Mouse (Mus musculus) frontal cortex, adult (tissue): Measurements from ENCODE around the gene Arf3.

ENCODE experiments used
- ATAC-seq: cut with Nextera tagmentation; 2 replicates; pipeline ENCODE4 v1.9.2; 2017; ENCODE audit warnings: mild to moderate bottlenecking, moderate library complexity, mixed read lengths; ENCODE audit not compliant: low TSS enrichment

Arf3 gene

DNA sequence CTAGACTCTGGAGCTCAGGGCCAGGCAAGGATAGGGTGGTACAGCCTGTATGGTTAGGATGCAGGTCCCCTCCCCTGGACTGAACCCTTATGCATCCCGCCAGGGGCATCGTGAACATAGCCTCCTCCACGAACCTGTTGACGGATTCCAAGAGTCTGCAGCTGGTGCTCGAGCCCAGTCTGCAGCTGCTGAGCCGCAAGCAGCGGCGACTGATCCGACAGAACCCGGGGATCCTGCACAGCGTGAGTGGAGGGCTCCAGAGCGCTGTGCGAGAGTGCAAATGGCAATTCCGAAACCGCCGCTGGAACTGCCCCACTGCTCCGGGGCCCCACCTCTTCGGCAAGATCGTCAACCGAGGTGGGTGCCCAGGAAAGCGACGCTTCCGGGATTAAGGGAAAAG, 27.7 kb upstream of the Arf3 start:
- ATAC-seq: no peak

DNA sequence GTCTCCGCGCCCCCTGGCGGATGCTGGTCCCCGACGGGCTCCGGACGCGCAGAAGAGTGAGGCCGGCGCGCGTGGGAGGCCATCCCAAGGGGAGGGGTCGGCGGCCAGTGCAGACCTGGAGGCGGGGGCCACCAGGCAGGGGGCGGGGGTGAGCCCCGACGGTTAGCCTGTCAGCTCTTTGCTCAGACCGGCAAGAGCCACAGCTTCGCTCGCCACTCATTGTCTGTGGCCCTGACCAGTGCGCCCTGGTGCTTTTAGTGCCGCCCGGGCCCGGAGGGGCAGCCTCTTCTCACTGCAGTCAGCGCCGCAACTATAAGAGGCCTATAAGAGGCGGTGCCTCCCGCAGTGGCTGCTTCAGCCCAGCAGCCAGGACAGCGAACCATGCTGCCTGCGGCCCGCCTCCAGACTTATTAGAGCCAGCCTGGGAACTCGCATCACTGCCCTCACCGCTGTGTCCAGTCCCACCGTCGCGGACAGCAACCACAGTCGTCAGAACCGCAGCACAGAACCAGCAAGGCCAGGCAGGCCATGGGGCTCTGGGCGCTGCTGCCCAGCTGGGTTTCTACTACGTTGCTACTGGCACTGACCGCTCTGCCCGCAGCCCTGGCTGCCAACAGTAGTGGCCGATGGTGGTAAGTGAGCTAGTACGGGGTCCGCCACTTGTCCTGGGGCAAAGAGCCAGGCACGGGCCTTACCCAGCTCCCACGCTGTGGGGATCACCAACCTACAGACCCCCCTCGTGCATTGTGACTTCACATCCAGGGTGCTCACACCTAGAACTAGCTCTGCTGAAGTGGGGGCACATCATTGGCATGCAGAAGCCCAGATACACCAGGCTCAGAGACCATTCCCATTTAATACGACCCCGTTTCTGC, 26.9 kb upstream of the Arf3 start, which contains the start of gene Wnt1:
Gene Wnt1 (plus strand): TSS at position 197 of the 875 bp plus-strand sequence.
- ATAC-seq: no peak

DNA sequence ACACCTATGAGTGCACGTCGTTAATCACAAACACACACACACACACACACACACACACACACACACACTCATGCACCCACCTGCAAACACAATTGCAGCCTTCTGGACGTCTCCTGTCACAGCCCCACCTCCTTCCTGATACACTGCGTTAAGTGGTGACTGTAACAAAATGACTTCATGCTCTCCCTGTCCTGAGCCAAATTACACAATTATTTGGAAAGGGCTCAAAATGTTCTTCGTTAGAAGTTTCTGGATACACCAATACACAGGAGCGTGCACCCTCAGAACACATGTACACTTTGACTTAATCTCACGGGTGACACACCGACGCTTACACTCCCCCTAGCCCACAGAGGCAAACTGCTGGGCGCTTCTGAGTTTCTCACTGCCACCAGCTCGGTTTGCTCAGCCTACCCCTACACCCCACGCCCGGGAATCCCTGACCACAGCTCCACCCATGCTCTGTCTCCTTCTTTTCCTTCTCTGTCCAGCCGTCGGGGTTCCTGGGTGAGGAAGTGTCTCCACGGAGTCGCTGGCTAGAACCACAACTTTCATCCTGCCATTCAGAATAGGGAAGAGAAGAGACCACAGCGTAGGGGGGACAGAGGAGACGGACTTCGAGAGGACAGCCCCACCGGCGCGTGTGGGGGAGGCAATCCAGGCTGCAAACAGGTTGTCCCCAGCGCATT, 26.1 kb upstream of the Arf3 start:
- ATAC-seq: no peak

DNA sequence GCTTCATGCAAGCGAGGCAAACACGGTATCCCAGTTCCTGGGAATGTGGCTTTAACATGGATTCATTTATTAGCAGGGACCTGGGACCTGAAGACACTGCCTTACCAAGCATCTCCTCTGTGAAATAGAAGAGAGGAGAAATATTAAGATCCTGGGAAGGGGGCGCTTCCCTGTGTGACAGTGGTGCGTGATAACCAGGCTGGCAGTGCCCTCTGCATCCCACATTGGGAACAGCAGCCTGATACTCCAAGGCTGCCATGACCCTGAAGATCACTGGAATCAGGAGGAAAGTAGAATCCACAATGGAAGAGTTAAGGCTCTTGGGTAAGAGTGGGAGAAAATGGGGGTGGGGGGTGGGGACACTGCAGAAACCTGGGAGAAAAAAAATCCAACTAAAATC, 24.9 kb upstream of the Arf3 start:
- no peak for ATAC-seq

DNA sequence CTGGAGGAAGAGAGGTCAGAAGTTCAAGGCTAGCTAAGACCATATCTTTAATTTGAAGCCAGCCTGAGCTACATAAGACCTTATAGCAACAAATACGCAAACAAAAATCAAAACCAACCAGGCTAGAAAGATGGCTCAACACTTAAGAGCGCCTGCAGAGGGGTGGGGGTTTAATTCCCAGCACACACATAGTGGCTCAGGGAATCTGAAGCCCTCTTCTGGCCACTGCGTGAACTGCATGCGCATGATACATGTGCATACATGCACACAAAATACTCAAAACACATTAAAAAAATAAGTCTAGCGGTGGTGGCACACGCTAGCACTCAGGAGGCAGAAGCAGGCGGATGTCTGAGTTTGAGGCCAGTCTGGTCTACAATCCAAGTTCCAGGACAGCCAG, 22.7 kb upstream of the Arf3 start:
- no peak for ATAC-seq

DNA sequence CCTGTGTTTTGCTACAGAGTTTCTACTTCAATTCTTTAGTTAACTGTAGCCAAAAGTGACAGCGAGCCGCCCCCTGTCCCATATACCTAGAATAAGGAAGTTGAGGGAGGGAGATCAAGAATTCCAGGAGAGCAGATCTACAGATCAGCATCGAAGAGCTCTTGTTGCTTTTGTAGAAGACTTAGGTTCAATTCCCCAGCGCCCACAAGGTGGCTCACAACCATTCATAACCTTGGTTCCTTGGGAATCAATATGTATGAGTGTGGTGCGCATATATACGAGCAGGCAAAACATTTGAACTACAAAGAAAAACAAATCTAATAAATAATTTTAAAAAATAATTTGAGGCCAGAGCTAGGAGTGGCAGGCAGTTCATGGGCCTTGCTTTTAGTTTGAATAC, 18.2 kb upstream of the Arf3 start:
- no peak for ATAC-seq

DNA sequence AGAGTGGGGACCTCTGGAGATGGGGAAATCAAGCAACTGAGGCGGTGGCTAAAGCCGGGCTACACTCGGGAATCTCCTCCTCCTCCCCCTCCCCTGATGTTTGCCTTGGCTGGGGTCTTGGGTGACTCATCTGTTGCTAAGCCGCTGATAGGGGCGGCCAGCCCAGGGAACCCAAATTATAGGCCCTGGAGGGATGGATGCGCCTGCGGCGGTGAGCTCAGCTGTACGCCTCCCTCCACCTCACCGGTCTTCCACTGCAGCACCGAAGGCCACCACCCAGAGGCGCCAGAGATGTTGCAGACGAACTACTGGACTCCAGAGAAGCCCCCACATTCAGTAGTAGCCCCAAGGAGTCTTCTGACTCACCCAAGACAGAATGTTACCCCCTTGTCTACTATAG, 17.6 kb upstream of the Arf3 start:
- ATAC-seq: no peak

DNA sequence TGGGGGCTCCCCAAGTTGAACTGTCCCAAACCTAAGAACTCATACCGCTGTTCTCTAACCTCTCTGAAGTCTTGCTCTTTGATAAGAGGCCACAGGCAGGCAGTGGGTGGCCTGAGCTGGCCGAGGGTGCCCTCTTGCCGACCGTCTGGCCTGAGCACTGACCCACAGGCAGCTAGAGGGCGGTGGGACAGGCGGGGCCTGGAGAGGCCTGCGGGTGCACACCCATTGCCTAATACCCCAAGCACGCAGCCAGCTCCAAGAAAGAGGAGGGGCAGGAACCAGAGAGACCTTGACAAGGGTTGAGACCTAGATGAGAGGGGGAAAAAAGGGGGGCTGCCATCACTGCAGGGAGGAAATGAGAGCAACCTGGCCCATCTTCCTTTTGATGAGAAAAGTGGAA, 17.1 kb upstream of the Arf3 start:
- no peak for ATAC-seq

DNA sequence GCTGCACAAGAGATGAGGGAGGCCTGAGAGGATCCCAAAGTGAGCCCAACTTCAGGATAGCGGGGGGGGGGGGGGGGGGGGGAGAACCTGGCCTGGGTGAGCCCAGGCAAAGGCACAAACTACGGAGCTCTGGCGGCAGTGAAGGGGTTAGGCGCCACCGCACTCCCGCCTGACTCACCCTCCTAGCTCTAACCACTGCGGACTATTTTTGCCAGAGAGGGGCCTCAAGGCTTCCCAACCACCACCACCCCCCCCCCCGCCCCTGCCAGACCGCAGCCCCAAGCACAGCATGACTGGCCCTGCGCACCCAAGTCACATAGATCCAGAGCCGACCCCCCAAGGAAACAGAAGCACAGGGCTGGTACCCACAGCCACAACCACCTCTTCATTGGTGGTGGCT, 15.8 kb upstream of the Arf3 start:
- no peak for ATAC-seq

DNA sequence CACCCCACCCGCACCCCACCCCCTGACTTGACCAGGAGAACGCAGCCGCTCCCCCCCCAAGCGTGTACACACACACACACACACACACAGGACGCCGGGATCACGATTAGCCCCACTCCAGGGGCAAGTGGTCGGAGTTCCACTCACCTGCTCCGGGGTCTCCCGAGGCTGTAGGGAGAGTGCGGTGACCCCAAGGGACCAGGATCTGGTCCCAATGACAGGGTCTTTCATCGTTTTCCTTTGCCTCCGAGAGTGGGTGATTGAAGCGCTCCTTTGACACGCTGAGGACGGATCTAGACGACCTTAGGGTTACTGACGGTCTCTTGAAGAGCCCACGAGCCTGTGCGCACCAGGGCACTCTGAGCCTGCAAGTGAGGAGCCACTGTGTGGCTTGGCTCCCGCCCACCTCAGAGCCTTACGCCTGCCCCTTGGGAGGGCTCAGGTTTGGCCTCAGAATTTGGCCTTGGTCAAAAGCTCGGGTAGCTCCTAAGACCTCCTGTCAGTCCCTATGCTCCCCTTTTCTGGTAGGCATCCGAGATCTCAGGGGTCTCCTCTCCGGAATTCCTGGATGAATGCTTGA, 15.3 kb upstream of the Arf3 start:
- ATAC-seq: no peak

DNA sequence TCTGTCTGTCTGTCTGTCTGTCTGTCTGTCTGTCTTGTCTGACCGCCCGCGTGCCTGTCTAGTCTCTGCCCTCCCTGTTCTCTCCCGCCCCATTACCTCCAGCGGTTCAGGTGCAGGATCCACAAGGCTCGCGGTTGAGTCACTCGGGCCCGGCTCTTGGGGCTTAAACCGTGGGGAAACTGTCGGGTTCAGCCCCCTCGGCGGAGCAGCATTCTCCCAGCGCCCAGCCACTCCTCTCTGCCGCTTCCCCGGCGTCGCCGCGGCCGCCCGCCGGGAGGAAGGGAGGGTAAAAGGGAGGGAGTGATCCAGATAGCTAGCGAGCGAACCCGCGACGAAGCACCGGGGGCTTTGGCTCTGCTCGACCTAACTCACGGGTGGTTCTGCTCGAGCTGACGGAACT, 14.7 kb upstream of the Arf3 start, which contains the start of gene Wnt10b:
Gene Wnt10b (minus strand): TSS at position 389 of the 400 bp plus-strand sequence.
- ATAC-seq: no peak

DNA sequence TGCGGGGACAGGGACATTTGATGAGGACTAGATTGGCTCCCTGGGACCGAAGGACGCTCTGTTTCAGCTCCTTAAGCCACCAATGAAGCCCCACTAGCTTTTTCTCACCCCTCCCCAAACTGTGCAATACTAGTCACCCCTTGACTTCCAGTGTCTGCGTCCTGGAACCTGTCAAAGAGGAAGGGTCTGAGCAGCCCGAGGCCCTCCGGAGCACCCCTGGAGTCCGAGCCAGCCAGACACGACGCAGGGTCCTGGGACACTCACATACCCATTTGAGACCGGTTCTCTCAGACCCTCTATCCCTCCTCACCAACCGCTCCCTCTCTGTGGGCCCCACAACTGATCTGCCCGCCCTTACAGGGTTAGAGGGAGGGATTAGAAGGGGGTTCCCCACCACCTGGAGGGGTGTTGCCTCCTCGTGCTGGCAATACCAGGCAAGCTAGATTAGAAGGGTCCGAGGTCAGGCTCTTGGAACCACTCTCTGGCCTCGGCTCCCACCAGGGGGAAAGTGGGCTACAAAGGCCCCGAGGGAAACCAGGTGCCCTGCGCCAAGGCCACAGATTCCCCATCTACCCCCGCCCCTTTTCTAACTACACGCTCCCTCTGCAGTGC, 14.1 kb upstream of the Arf3 start:
- ATAC-seq: no peak

DNA sequence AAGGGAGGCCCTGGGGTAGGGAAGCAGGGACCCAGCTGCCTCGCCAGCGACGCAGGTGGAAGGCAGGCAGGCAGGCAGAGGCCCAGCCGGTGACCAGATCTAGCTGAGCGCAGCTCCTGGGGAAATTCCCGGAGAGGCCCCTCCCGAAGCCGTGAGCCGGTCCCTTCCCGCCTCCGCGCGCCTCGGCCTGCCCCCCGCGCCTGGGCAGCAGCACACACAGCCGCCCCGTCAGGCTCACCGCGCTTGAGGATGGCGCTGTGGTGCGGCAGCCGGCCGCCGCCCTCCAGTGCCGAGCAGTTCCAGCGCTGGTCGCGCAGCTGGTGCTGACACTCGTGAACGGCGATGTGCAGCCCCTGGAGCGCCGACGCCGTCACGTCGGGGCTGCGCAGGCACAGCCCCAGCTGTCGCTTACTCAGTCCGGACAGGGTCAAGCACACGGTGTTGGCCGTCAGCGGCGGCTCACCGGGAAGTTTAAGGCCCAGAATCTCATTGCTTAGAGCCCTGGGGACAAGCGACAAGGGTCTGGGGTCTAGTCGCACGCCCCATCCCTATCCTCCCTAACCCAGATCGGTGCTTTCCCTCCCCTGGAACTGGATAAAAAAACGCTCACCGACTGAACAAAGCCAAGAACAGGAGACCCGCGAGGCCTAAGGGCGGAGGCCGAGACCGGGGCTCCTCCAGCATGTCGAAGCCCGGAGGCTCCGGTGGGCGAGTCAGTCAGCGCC, 13.4 kb upstream of the Arf3 start:
- ATAC-seq: peak; percentile 48; the same call in 1 of the 2 replicates

DNA sequence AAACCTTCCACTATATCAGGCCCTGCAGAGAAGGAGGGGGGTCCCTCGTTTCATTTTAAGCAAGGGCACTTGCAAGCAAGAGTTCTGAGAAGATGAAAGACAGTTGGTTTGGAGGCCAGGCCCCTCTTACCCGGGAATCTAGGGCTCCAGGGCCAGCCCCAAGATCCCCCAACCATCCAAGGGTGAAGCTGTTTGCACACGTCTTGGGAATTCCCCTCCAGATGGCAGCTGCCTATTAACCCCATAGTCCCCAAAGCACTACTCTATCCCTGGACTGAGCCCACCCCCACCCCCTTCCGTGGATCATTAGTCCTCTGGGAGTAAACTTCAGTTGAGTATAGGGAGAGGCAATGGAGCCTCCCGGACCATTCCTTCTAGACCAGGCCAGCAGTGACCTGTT, 12.5 kb upstream of the Arf3 start:
- no peak for ATAC-seq

DNA sequence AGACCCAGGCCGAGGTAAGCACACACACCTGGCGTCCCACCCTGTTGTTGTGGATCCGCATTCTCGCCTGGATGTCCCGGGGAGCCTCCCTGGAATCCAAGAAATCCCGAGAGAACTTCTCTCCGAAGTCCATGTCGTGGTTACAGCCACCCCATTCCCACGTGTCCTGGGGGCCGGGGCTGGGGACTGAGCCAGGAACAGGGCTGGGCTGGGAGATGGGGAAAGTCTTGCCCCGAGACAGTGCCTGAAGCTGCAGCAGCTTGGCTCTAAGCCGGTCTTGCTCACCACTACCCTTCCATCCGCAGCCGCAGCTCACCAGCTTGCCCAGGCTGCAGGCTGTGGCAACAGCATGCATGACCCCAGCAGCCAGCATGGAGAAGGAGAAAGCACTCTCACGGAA, 11.1 kb upstream of the Arf3 start:
- ATAC-seq: no peak

DNA sequence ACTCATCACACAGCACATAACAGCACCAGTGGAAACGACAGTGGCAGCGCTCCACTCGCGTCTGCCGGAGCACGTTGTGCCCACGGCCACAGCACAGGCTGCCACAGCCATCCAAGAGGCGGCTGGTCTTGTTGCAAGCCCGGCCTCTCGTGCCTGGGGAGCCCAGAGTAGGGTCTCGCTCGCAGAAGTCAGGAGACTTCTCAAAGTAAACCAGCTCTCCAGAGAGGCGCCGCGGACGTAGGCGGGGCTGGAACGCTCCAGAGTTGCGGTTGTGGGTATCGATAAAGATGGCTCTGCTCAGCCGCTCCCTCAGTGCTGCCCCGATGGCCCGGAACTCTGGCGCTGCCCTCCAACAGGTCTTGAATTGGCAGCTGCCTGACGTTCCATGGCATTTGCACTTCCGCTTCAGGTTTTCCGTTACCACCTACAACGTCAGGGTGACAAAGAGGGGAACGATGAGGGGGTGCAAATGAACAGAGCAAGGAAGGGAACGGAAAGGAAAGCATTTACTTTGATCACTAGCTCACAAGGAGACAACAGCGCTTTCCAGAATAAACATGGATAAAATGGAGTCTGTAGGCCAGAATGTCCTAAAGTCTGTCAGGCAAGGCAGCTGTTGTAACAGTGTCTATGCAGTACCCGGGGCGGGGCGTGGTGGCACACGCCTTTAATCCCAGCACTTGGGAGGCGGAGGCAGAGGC, 9.6 kb upstream of the Arf3 start:
- ATAC-seq: no peak; the same call in 1 of the 2 replicates

DNA sequence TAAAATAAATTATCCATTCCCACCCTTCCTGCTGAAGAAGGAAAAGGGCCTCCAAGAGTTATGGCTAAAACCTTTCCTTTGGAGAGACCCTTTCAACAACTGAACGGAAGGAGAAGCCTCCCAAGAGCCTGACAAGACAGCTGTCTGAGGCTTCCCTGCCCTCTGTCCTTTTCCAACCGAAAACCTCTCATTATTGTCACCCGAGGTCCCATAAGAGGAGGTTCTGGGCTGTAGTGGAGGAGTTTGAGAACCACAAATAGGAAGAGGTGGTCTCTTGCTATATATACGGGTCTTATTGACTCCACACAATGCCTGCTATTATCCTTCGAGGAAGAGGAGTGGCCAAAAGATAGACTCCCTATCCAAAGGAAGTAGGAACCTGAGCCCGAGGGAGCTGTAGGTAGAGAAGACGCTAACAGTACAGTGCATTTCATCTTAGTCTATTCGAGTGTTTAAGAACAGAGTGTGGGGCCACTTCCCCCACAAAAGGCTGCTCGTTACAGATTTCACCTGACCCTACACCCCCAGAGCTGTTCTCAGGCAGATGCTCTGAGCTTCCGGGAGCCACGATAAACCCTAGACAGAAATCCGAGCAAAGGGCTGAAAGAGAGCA, 8.9 kb upstream of the Arf3 start:
- ATAC-seq: no peak

DNA sequence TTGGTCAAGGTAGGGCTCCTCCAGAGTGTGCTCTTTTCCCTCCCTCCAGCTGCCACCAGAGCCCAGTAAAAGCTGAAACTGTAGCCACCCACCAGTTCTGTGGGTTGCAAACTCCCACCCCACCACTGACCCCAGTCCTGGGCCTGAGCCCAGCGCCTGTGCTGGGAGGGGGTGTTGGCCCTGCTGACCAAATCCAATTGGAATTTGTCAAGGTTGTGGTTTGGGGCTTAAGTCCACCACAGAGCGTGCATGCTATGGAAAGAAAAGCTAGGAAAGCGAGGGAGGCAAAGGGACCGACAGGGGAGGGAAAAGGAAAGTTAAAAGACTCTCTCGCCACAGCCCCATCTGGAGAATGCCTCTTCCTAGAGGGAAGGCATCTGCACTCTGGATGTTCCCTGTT, 5.2 kb upstream of the Arf3 start:
- no peak for ATAC-seq

DNA sequence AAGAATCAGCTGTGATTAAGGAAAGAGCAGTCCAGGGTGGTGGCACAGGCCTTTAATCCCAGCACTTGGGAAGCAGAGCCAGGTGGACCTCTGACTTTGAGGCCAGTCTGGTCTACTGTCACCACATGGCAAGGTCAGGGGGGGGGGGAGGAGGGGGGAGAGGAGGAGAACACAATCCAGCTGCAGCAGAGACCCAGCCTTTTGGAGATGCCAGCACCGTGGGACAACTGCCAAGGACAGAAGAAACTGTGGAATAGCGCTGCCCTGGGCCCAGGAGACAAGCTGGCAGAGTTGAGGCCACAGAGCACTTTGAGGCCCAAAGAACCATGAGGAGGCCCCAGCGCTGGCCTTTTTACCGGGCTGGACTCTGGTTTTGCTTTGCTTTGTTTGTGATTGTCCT, 2.9 kb upstream of the Arf3 start:
- no peak for ATAC-seq

DNA sequence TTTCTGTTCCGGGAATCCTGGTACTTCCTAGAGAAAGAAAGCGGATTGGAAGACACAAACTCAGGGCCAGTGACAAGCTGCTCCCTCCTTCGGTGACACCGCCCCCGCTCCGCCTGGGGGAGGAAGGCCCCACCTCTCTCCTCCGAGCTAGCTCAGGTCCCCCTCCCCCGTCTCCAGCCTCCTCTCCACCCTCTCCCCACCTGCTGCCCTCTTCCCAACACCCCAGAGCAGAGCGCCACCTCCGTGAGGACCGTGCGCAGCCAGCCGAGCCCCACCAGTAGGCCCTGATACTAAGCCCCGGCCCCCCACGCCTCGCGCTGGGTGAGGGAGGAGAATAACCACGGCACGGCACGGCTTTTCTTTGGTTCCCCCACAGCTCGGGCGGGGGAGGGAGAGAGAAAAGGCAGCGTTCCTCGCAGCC, 803 bp downstream of the Arf3 start:
- ATAC-seq: peak; percentile 51

DNA sequence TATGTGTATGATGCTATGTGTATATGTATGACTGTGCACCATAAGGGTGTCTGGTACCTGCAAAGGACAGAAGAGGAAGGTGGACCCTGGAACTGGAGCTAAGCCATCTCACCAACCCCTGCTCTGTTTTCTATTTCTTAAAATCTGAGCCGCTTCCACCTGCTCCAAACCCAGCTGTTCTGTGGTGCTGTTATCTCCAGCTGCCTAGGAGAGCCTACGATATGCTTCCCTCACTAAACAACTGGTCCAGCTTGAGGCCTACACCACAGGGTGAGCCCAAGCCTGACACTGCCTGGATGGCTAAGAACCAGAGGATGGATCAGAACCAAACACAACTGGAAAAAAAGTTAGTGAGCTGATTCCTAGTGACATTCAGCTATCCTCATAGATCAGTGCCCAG, 8.9 kb downstream of the Arf3 start:
- ATAC-seq: no peak
